Mouse (Mus musculus) lung, postnatal 0 days (tissue): ENCODE data around the gene Ccdc9b. TPM values are rescaled to one million over a fixed set of nuclear protein-coding genes. Genes with fewer than 3 reads are reported as not detected.

ENCODE experiments used
- ATAC-seq: fragments of 200-750 bp; cut with Nextera tagmentation; 2 replicates; pipeline ENCODE4 v1.8.0; 2017; ENCODE audit warnings: moderate library complexity
- DNase-seq: peaks from one replicate; pipeline ENCODE4 v3.0.0-alpha.2; 2016; ENCODE audit warnings: low spot score
- H3K27ac ChIP-seq: fragments of 300-500 bp; sonication (generic); 2 replicates; pipeline ENCODE4 v1.5.1; 2014; ENCODE audit warnings: antibody characterized with exemption, mild to moderate bottlenecking, low read length, mixed read lengths
- H3K27me3 ChIP-seq: fragments of 300-500 bp; sonication (generic); replicated peaks from 2 replicates; pipeline ENCODE4 v1.6.1; 2014; ENCODE audit warnings: low read length, mixed read lengths; ENCODE audit not compliant: insufficient read depth
- H3K36me3 ChIP-seq: fragments of 300-500 bp; sonication (generic); 2 replicates; pipeline ENCODE4 v1.6.1; 2014; ENCODE audit warnings: low read length, mixed read lengths; ENCODE audit not compliant: insufficient read depth
- H3K4me1 ChIP-seq: fragments of 300-500 bp; sonication (generic); 2 replicates; pipeline ENCODE4 v1.6.1; 2014; ENCODE audit warnings: antibody characterized with exemption, low read depth, low read length, mixed read lengths; ENCODE audit not compliant: insufficient read depth
- H3K4me2 ChIP-seq: fragments of 300-500 bp; sonication (generic); replicated peaks from 2 replicates; pipeline ENCODE4 v1.6.1; 2014; ENCODE audit warnings: low read depth, mild to moderate bottlenecking, low read length, moderate library complexity, mixed read lengths
- H3K4me3 ChIP-seq: fragments of 300-500 bp; sonication (generic); 2 replicates; pipeline ENCODE4 v1.5.1; 2014; ENCODE audit warnings: low read depth, low read length
- H3K9ac ChIP-seq: fragments of 300-500 bp; sonication (generic); replicated peaks from 2 replicates; pipeline ENCODE4 v1.6.1; 2014; ENCODE audit warnings: low read depth, mild to moderate bottlenecking
- H3K9me3 ChIP-seq: fragments of 300-500 bp; sonication (generic); 2 replicates; pipeline ENCODE4 v1.6.1; 2016; ENCODE audit warnings: low read length, mixed read lengths
- CTCF ChIP-seq: IDR thresholded peaks from 2 replicates; pipeline ENCODE4 v1.5.1; 2016; ENCODE audit warnings: antibody characterized with exemption, mild to moderate bottlenecking
- EP300 ChIP-seq: IDR thresholded peaks from 2 replicates; pipeline ENCODE4 v1.6.1; 2016; ENCODE audit warnings: antibody characterized with exemption, mild to moderate bottlenecking, control low read depth
- WGBS: fragments of 180-500 bp; shearing (Covaris S2); extraction: QIAGEN DNeasy Blood & Tissue Kit; methylation state at CpG from one replicate; pipeline ENCODE4 v1.1.7; 2014; 5-methylcytosine and 5-hydroxymethylcytosine counted together
- polyA plus RNA-seq: library from polyadenylated mRNA; unstranded; fragments of >200 nt; fragmentation: Nextera tagmentation; extraction: Ambion mirVana; gene quantifications from 2 replicates; pipeline ENCODE4 v1.2.1, GENCODE M21; 2015

The Ccdc9b gene
- polyA plus RNA-seq, 1 experiment from 2014 or later, result 4.7 TPM

DNA sequence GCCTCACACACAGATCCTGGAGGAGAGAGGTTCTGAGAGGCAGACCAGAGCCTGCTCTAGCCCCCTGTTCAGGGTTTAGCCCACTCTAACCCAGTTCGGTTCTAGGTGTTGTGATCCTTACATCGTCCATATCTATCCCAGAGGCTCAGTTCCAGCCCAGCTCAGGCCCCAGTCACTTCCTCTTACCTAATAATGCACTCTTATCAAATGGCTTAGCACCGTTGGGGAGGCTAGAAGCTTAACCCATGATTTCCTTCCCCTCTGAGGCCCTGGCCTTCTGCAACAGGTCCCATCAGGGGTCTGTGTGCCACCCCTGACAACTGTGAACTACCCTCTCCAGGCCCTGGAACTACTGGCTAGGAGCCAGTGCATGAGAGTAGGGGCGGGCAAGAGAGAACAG is 33.3 kb downstream of the Ccdc9b start:
- Histone ChIP-seq H3K4me2 (no peak overlapping the region), H3K4me1 (peaks cover 12% of the 10 kb centered on the region; the same call in 1 of the 2 replicates), H3K27ac (no peak overlapping the region), H3K9me3 (no peaks in the 10 kb centered on the region), H3K9ac (no peak overlapping the region), H3K4me3 (no peak overlapping the region), H3K36me3 (no peaks in the 10 kb centered on the region), H3K27me3 (no peaks in the 10 kb centered on the region)
- ATAC-seq, result no peak
- 39% methylated on average over 4 of the region's 4 CpGs for WGBS
- TF ChIP-seq EP300 (no peak), CTCF (no peak)
- DNase-seq, result no peak

DNA sequence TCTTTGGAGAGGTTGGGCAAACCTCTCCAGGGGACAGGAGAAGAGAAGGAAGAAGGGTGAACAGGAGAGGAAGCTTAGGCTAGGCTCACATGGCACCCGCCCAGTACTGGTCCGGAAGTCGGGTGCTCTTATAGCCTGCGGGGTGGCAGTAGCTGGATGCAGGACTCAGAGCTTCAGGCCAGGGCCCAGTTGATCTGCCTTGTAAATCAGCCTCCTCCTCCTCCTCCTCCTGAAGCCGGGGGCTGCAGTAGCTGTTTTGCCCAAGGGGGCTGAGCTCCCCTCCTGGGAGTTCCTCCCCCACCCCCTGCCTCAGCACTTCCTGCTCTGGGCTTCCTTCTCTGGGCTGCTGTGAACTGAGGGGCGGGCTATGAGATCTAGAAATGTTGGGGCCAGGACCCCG is 34.1 kb downstream of the Ccdc9b start, which contains the start of gene Plcb2:
Gene Plcb2, minus strand, starts transcription at position 102 of the 400 bp plus-strand sequence.
- Histone ChIP-seq H3K4me2 (peak within 1 kb of the TSS; percentile 29), H3K4me1 (peaks cover 12% of the 10 kb centered on the region; the same call in 1 of the 2 replicates), H3K27ac (0 out of 2 replicates have a peak within 1 kb of the TSS, but pooled peaks have one; percentile 10), H3K36me3 (no peaks in the 10 kb centered on the region), H3K9me3 (no peaks in the 10 kb centered on the region), H3K27me3 (no peaks in the 10 kb centered on the region), H3K9ac (no peak within 1 kb of the TSS), H3K4me3 (peak within 1 kb of the TSS; percentile 15; the same call in 1 of the 2 replicates)
- ATAC-seq (peak; percentile 69), DNase-seq (peak; percentile 54)
- WGBS, result 4% methylated on average over 7 of the region's 7 CpGs
- no peak for TF ChIP-seq EP300
- no peak for TF ChIP-seq CTCF

DNA sequence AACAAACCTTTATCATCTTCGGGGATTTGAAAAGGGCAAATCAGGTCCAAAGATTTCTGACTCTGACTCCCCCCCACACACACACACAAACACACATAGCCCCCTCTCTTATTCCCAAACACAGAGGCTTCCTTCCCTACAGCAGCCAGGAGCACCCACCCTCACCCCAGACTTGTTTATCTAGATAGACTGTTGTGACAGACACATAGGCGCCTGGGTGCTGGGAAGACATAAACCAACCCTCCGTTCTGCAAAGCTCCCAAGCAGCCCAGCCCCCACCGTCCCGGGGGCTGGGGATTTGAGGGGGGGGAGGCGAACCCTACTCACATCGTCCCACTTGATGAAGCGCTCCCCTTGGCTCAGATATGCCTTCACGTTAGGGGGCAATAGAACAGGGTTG is 34.5 kb downstream of the Ccdc9b start:
- no peaks in the 10 kb centered on the region for H3K36me3 ChIP-seq
- DNase-seq, result no peak
- TF ChIP-seq CTCF (no peak), EP300 (no peak; the same call in 1 of the 2 replicates)
- H3K4me1 ChIP-seq, result peaks cover 12% of the 10 kb centered on the region; the same call in 1 of the 2 replicates
- ATAC-seq, result peak; percentile 63
- 0 out of 2 replicates have a peak overlapping the region, but pooled peaks have one; percentile 10 for H3K27ac ChIP-seq
- peak overlapping the region; percentile 29 for H3K4me2 ChIP-seq
- H3K4me3 ChIP-seq, result peak overlapping the region; percentile 15; the same call in 1 of the 2 replicates
- H3K9ac ChIP-seq, result no peak overlapping the region
- H3K27me3 ChIP-seq, result 0 out of 2 replicates have a peak, but pooled peaks cover 4% of the 10 kb centered on the region
- H3K9me3 ChIP-seq, result no peaks in the 10 kb centered on the region
- WGBS, result 14% methylated on average over 9 of the region's 9 CpGs

DNA sequence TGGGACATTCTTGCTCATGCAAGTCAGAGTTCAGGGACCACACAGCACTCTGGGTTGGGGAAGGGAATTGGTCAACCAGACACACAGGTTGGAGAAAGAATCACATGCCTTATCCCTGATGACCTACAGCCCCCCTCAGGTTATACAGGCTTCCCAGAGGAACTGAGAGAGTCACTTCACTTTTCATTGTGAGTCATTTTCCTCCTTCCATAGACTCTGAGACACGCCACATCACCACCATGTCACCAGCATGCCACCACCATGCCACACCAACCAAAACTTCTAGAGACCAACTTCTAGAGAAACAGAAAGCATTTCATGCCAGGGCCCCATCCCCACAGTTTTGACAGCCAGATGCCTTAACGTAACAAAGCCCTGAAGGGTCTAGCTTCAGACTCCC is 35.6 kb downstream of the Ccdc9b start:
- 94% methylated on average over 2 of the region's 2 CpGs for WGBS
- ATAC-seq, result no peak
- Histone ChIP-seq H3K4me2 (no peak overlapping the region), H3K27me3 (0 out of 2 replicates have a peak, but pooled peaks cover 6% of the 10 kb centered on the region), H3K27ac (no peak overlapping the region), H3K4me1 (peaks cover 12% of the 10 kb centered on the region; the same call in 1 of the 2 replicates), H3K9me3 (no peaks in the 10 kb centered on the region), H3K9ac (no peak overlapping the region), H3K4me3 (no peak overlapping the region), H3K36me3 (no peaks in the 10 kb centered on the region)
- no peak for TF ChIP-seq EP300
- TF ChIP-seq CTCF, result no peak
- no peak for DNase-seq

DNA sequence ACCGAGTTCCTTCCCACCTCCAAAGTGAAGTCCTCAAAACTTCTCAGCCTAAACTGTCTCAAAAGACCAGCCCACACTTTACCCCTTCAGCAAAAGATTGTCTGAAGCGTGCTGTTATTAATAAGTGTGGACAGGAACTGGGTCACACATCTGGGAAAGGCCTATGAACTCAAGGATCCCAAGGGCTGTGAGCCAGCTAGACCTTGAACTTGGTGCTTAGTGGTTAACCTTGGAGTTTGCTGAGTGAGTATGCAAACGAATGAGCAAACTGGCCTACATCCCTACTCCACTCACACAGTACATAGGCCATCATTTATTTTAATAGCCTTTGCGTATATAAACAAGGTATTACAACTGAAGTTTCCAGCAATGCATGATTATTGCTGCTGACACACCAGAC is 37.0 kb downstream of the Ccdc9b start:
- H3K4me3 ChIP-seq, result no peak overlapping the region
- 0 out of 2 replicates have a peak, but pooled peaks cover 6% of the 10 kb centered on the region for H3K27me3 ChIP-seq
- no peaks in the 10 kb centered on the region for H3K36me3 ChIP-seq
- DNase-seq (no peak), ATAC-seq (no peak)
- peaks cover 12% of the 10 kb centered on the region; the same call in 1 of the 2 replicates for H3K4me1 ChIP-seq
- H3K9ac ChIP-seq, result no peak overlapping the region
- no peaks in the 10 kb centered on the region for H3K9me3 ChIP-seq
- H3K4me2 ChIP-seq, result no peak overlapping the region
- TF ChIP-seq CTCF (no peak), EP300 (no peak)
- 74% methylated on average over 4 of the region's 4 CpGs for WGBS
- H3K27ac ChIP-seq, result no peak overlapping the region

DNA sequence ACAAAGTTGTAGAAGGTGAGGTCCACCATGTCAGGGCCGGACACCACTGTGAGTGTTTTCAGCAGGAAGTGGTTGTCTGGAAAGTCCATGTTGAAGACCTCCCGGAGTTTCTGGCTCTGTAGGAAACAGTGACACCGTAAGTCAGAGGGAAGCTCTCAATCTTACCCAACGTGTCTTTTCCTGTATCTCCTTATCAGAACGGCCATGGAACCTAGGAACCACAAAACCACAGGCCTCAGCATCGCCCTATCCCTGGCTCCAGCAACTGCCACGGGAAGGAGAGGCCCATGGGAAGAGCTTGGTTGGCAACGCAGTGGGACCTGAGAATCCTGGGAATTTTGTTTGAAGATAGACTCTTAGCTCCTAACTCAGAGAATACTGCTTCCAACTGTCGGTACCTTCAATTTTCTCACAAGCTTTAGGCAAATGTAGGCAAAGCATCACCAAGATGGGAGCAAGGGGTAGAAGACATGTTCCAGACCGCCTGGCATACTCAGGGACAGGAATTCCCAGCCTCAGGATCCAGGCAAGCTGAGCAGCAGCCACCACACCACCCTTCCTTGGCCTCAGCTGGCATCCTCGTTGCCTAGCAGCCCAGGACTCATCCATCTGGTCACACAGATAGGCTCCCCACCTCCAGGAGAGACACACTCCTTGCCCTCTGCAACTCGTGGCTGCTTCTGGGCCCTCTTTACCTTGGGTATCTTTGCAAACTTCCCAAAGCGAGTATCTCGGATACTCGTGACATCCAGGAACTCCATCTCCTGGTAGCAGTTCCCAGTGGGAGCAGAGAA is 38.6 kb downstream of the Ccdc9b start:
- WGBS, result 70% methylated on average over 15 of the region's 15 CpGs
- DNase-seq (no peak), ATAC-seq (no peak)
- H3K4me1 ChIP-seq, result peaks cover 12% of the 10 kb centered on the region; the same call in 1 of the 2 replicates
- H3K36me3 ChIP-seq, result no peaks in the 10 kb centered on the region
- TF ChIP-seq CTCF (no peak), EP300 (no peak)
- no peaks in the 10 kb centered on the region for H3K9me3 ChIP-seq
- H3K4me3 ChIP-seq, result no peak overlapping the region
- H3K9ac ChIP-seq, result no peak overlapping the region
- no peak overlapping the region for H3K27ac ChIP-seq
- no peak overlapping the region for H3K4me2 ChIP-seq
- 0 out of 2 replicates have a peak, but pooled peaks cover 6% of the 10 kb centered on the region for H3K27me3 ChIP-seq
